Mouse (Mus musculus): Measurements from ENCODE around the gene Gde1.

Gene Gde1

GRCm38 (mm10) chr7:118706488-118706887 is 910 bp upstream of the Gde1 start:
- no peak for DNase-seq (ENCODE audit: low read depth, low spot score)

DNA sequence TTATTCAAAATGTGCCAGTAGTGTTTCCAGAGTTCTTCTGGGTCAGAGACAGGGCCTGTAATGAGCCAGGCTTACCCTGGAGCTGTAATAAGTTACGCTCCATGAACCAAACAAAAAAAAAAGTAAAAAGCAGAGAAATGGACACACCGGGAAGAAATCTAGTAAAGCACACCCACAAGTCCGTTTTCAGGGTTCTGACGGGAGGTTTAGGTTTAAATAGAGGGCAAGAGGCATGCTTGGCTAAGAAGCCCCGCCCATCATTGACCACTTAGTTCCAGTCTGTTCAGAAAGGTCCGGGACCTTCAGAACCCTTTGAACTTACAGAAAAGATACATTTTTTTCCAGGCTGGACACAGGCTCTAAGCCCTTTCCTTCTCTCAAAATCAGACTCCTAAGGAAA is 473 bp upstream of the Gde1 start:
- no peak for DNase-seq (ENCODE audit: low read depth, low spot score)

DNA sequence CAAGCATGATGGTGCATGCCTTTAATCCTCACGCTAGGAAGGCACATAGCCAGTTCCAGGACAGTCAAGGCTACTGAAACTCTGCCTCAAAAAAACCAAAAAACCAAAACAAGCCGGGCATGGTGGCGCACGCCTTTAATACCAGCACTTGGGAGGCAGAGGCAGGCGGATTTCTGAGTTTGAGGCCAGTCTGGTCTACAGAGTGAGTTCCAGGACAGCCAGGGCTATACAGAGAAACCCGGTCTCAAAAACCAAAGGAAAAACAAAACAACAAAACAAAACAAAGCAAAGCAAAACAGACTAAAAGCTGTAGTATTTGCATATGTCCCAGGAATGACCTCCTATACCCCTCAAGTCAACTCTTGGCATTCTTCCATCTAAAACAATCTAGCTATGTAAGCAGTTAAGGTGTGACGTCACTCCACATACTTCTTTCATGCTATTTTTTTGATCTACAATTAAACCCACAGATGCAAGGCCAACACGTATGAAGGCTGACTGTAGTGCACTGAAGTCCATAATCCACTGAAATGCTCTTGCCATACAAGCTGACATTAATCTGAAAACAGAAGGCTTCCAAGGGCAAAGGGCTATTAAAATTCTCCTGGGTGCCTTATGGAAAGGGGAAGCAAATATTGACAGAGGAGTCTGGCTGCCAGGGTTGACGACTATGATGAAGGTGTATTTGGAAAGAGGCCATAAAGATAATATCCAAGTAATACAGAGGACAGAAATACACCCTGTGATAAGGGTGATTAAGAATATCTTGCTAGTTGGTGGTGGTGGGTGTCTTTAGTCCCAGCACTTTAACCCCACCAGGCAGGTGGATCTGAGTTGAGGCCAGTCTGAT is 1.4 kb downstream of the Gde1 start:
- DNase-seq (ENCODE audit: low read depth, low spot score) = no peak

DNA sequence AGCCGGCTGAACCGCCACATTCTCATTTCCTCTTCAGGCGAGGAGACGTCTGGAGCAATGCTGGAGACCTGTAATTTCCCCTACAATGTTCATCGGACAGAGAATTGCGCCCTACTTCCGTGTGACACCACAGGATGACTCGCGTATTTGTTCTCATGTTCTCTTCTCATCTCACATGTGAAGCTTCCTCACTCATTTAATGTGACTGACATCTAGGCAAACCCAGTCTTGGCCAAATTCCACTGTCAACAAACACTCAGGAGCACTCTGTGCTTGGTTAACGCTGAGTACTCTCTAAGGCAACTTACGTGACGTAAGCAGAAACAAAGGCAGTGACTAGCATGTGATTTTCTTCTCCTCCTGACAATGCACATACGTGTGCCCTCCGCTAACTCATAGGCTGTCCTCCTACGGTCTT is 2.4 kb downstream of the Gde1 start:
- DNase-seq (ENCODE audit: low read depth, low spot score) = no peak

GRCm38 (mm10) chr7:118698882-118699281 is 6.7 kb downstream of the Gde1 start:
- no peak for DNase-seq (ENCODE audit: low read depth, low spot score)

- DNase-seq (ENCODE audit: low read depth, low spot score) = no peak
Measured at GRCm38 (mm10) chr7:118697168-118697567, 8.4 kb downstream of the Gde1 start.

GRCm38 (mm10) chr7:118696146-118696545 is 9.4 kb downstream of the Gde1 start:
- DNase-seq (ENCODE audit: low read depth, low spot score) = no peak

GRCm38 (mm10) chr7:118691287-118691686 is 14.3 kb downstream of the Gde1 start:
- DNase-seq (ENCODE audit: low read depth, low spot score) = no peak

GRCm38 (mm10) chr7:118689088-118689487 is 16.5 kb downstream of the Gde1 start:
- DNase-seq (ENCODE audit: low read depth, low spot score) = no peak

DNA sequence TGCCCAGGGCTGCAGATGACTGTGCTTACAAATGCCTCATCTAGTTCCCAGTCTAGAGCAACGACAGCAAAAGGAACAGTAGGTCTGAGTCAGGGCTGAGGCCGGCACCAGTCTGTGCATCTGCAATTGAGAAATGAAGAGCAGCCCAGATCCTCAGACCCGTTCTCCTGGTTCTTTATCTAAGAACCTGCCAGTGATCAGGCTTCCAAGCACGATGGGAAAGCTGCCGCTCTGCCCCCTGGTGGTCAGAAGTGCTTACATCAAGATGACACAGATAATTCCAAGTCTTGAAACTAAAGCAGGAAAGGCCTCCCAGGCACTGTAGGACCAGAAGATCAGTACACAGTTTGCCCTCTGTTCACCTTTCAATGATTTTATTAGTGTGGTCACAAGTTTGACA is 17.4 kb downstream of the Gde1 start:
- DNase-seq (ENCODE audit: low read depth, low spot score) = peak; percentile 88

DNA sequence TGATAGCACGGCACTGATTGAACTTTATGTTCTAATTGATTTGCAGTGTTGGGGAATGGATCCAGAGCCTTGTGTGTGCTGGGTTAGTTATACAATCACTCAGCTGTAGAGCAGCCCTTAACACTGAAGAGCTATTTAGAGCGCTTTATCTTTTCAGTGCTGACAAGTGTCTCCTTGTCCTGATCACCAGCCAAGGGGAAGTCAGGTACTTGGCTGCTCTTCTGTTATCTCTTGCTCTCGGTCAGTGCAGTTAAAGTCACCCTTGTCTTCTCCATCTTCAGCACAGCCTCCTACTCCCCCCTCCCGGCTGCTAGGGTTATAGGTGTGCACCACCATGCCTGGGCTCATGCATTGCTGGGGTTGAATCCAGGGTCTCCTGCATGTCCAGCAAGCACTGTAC is 28.8 kb downstream of the Gde1 start:
- no peak for DNase-seq (ENCODE audit: low read depth, low spot score)

DNA sequence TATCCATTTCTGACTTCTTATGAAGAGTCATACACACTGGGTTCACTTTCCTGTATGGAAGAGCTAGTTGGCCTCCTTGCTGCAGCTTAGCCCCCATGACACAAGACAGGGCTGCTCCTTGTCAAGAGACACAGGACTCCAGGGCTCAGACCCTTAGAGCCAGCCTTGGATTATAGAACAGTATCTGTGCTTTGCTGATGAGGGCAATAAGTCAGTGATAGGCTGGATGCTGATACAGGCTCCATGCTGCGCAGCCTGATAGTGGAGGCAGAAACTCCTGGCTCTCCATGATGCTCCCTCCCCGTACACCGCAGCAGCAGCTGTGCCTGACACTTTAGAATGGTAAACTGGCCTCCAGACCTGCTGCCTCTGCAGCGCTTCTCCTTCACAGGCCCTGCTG is 35.4 kb downstream of the Gde1 start:
- no peak for DNase-seq (ENCODE audit: low read depth, low spot score)

DNA sequence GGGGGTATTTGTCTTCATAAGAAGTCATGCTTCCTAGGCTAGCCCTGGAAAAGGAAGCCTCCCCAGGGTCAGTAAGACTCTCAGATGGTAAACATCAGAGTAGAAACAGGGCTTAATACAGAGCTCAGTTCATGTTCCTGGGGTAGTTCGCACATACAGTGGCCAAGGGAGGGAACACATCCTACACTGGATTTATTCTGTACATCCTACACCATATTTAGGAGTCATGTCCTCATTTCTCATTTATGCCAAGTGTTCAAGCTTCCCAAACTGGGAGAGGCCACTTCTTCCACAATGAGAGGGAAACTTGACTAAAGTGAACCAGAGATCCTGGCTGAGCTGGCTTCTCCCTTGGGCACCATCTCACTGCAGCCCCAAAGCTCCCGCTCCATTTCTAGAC is 37.8 kb downstream of the Gde1 start:
- DNase-seq (ENCODE audit: low read depth, low spot score) = no peak

DNA sequence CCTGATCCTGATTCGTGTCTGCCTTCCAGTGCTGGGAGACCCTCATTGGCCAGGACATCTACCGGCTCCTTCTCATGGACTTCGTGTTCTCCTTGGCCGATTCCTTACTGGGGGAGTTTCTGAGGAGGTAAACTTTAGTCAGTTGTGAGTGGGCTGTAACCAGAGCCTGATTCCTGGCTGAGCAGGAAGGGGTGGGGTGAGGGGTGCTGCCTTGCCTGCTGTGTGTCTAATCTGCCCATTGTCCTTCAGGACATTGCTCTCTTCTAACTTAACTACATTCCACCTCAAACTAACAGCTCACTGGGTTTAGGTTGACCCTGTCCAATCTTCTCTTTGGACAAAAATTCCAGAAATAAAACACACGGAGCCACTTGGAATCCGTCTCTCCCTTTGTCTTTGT is 48.8 kb downstream of the Gde1 start:
- no peak for DNase-seq (ENCODE audit: low read depth, low spot score)

GRCm38 (mm10) chr7:118652572-118653295 is 52.8 kb downstream of the Gde1 start:
- DNase-seq (ENCODE audit: low read depth, low spot score) = no peak

DNA sequence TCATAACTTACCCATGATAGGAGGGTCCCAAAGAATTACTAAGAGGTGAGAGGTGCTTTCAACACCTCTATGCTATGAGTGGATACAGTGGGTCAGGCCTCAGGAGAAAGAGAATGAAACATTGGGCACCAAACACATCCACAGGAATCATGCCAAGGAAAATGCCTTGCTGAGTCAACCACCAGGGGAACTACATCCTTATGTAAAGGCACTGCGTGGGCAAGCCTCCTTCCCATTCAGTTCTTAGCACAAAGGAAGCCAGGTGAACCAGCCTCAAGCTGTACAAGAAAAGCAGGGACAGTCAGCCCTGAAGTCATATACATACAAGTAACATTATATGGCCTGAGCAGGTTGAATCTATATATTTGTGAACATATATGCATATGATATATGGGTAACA is 54.7 kb downstream of the Gde1 start:
- no peak for DNase-seq (ENCODE audit: low read depth, low spot score)

GRCm38 (mm10) chr7:118650119-118650518 is 55.5 kb downstream of the Gde1 start:
- DNase-seq (ENCODE audit: low read depth, low spot score) = no peak

GRCm38 (mm10) chr7:118649328-118649727 is 56.2 kb downstream of the Gde1 start:
- no peak for DNase-seq (ENCODE audit: low read depth, low spot score)

DNA sequence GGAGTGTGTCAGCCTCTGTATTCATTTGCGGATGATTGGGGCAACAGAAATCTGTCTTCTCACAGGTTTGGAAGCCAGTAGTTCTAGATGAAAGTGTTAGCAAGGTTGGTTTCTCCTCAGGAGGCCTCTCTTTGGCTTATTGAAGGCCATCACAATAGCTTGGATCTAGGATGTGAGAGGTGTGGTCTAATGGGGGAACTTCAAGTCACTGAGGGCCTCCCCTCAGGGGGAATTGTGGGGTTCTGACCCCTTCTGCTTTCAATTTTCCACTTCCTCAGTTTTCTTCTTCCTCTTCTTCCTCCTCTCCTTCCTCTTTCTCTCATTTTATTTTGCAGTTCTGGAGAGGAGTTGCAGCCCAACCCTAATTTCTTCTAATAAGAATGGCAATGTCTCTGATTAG is 59.3 kb downstream of the Gde1 start:
- no peak for DNase-seq (ENCODE audit: low read depth, low spot score)

Measured in mesoderm, embryonic 11.5 days (tissue).